Mouse (Mus musculus): ENCODE results near the gene Bcl2l13. TPM values are rescaled to one million over a fixed set of nuclear protein-coding genes. Genes with fewer than 3 reads are reported as not detected.

Bcl2l13 gene
- polyA plus RNA-seq, 1 experiment from 2014 or later, result 35.2 TPM

DNA sequence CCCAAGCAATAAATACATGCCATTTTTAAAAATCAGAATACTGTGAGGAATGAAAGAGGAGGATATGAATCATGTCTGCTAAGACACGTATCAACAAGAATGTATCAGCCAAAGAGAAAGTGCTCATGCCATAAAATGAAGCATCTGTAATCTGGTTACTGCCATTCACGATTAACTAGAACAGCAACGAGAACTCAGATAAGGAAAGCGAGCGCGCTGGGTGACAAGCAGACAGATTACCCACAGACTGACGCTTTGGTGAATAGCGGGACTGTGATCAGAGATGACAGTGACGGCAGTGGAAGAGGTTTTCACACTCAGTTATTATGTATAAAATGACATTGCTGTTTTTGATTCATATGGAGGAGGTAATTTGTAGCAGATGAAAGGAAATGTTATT is 37.9 kb downstream of the Bcl2l13 start:
- 74% methylated on average over 9 of the region's 9 CpGs for WGBS
- H3K9me3 ChIP-seq (ENCODE audit: control insufficient read depth, low read length), result no peaks in the 10 kb centered on the region
- no peak overlapping the region for H3K4me2 ChIP-seq (ENCODE audit: low read length)
- no peak overlapping the region for H3K4me3 ChIP-seq (replicated peaks; ENCODE audit: low read length)
- H3K27ac ChIP-seq (ENCODE audit: low read length), result no peak overlapping the region
- H3K9ac ChIP-seq (replicated peaks; ENCODE audit: low read depth, low read length), result no peak overlapping the region
- 0 out of 2 replicates have a peak, but pooled peaks cover 2% of the 10 kb centered on the region for H3K4me1 ChIP-seq (replicated peaks; ENCODE audit: control insufficient read depth, insufficient read depth, low read length)
- peak; percentile 45; the same call in 1 of the 2 replicates for ATAC-seq
- H3K36me3 ChIP-seq (ENCODE audit: control insufficient read depth, insufficient read depth), result no peaks in the 10 kb centered on the region
- no peaks in the 10 kb centered on the region for H3K27me3 ChIP-seq (replicated peaks; ENCODE audit: control insufficient read depth, insufficient read depth, low read length)

DNA sequence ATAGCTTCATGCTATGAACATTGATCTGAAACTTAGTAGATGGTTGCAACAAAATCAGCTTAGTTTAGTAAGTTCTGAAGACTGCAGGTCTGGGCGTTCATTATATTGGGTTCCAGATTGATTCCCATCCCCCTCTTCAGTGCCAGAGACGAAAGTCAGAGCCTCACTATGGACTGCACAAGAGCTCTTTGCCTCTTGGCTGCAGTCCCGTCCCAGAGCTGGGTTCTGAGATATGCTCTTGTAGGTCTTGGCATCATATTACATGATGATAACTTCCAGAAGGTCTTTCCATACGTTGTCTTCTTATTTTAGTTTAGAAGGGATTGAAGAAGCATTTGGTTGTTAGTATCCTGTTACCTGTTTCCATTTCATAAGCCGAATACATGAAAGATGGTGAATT is 43.0 kb downstream of the Bcl2l13 start:
- H3K9ac ChIP-seq (replicated peaks; ENCODE audit: low read depth, low read length), result no peak overlapping the region
- no peaks in the 10 kb centered on the region for H3K27me3 ChIP-seq (replicated peaks; ENCODE audit: control insufficient read depth, insufficient read depth, low read length)
- no peak overlapping the region for H3K4me3 ChIP-seq (replicated peaks; ENCODE audit: low read length)
- WGBS, result 80% methylated on average over 5 of the region's 5 CpGs
- H3K4me2 ChIP-seq (ENCODE audit: low read length), result no peak overlapping the region
- H3K9me3 ChIP-seq (ENCODE audit: control insufficient read depth, low read length), result no peaks in the 10 kb centered on the region
- no peaks in the 10 kb centered on the region for H3K4me1 ChIP-seq (replicated peaks; ENCODE audit: control insufficient read depth, insufficient read depth, low read length)
- ATAC-seq, result no peak
- H3K27ac ChIP-seq (ENCODE audit: low read length), result no peak overlapping the region
- H3K36me3 ChIP-seq (ENCODE audit: control insufficient read depth, insufficient read depth), result no peaks in the 10 kb centered on the region; the same call in 1 of the 2 replicates

DNA sequence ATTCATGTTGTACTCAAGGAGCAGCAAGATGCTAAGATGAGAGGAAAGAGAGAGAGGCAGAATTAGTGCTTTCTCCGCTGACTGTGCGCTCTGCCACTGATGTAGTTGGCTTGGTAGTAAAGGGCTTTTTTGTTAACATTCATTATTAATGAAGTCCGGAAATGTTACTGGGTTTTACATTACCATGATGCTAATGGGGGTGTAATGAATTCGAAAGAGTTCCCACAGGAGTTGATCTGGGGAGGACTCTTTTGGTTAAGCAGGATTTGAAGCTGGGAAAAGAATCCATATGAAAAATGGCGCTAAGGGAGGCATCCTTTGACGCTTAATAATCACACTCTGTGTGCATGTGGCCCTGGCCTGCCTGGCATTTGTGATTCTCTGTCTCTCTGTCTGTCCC is 48.4 kb downstream of the Bcl2l13 start:
- no peak for ATAC-seq
- H3K4me1 ChIP-seq (replicated peaks; ENCODE audit: control insufficient read depth, insufficient read depth, low read length), result no peaks in the 10 kb centered on the region
- H3K9me3 ChIP-seq (ENCODE audit: control insufficient read depth, low read length), result no peaks in the 10 kb centered on the region
- H3K4me3 ChIP-seq (replicated peaks; ENCODE audit: low read length), result no peak overlapping the region
- H3K27ac ChIP-seq (ENCODE audit: low read length), result no peak overlapping the region
- whole genome bisulfite sequencing, result 63% methylated on average over 6 of the region's 6 CpGs
- H3K4me2 ChIP-seq (ENCODE audit: low read length), result no peak overlapping the region
- H3K9ac ChIP-seq (replicated peaks; ENCODE audit: low read depth, low read length), result no peak overlapping the region
- H3K36me3 ChIP-seq (ENCODE audit: control insufficient read depth, insufficient read depth), result peaks cover 9% of the 10 kb centered on the region
- no peaks in the 10 kb centered on the region for H3K27me3 ChIP-seq (replicated peaks; ENCODE audit: control insufficient read depth, insufficient read depth, low read length)

DNA sequence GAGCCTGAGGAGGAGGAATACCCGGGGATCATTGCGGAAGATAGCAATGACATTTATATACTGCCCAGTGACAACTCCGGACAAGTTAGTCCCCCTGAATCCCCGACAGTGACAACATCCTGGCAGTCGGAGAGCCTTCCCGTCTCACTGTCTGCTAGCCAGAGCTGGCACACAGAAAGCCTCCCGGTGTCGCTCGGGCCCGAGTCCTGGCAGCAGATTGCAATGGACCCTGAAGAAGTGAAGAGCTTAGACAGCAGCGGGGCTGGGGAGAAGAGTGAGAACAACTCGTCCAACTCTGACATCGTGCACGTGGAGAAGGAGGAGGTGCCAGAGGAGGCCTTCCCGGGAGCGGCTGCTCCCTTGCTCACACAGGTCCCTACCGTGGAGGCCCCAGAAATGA is 50.7 kb downstream of the Bcl2l13 start:
- Histone ChIP-seq H3K4me2 (ENCODE audit: low read length) (no peak overlapping the region), H3K9me3 (ENCODE audit: control insufficient read depth, low read length) (no peaks in the 10 kb centered on the region), H3K4me3 (replicated peaks; ENCODE audit: low read length) (no peak overlapping the region), H3K27ac (ENCODE audit: low read length) (no peak overlapping the region), H3K36me3 (ENCODE audit: control insufficient read depth, insufficient read depth) (peaks cover 15% of the 10 kb centered on the region), H3K27me3 (replicated peaks; ENCODE audit: control insufficient read depth, insufficient read depth, low read length) (no peaks in the 10 kb centered on the region), H3K9ac (replicated peaks; ENCODE audit: low read depth, low read length) (no peak overlapping the region), H3K4me1 (replicated peaks; ENCODE audit: control insufficient read depth, insufficient read depth, low read length) (no peaks in the 10 kb centered on the region)
- 87% methylated on average over 17 of the region's 17 CpGs for WGBS
- no peak for ATAC-seq

DNA sequence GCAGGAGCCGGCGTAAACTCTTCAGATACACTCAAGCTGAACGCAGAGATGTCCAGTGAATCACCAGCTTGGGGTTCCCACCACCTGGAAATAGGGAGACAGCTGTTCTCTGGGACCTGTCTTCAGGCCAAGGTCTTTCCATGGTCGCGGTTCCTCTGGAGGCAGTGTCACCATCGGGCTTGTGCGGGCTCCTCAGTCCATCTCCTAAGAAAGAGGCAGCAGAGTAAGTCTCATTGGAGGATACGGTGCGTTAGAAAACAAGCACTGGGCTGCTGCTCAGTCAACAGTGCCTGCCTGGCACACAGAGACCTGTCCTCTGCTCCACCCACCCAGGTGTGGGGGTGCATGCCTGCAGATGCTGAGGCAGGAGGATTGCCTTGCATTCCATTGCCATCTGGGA is 58.1 kb downstream of the Bcl2l13 start:
- H3K4me3 ChIP-seq (replicated peaks; ENCODE audit: low read length), result no peak overlapping the region
- no peaks in the 10 kb centered on the region for H3K4me1 ChIP-seq (replicated peaks; ENCODE audit: control insufficient read depth, insufficient read depth, low read length)
- no peak for ATAC-seq
- H3K36me3 ChIP-seq (ENCODE audit: control insufficient read depth, insufficient read depth), result peaks cover 6% of the 10 kb centered on the region; the same call in 1 of the 2 replicates
- no peak overlapping the region for H3K4me2 ChIP-seq (ENCODE audit: low read length)
- H3K9me3 ChIP-seq (ENCODE audit: control insufficient read depth, low read length), result no peaks in the 10 kb centered on the region
- WGBS, result 98% methylated on average over 9 of the region's 9 CpGs
- H3K27me3 ChIP-seq (replicated peaks; ENCODE audit: control insufficient read depth, insufficient read depth, low read length), result no peaks in the 10 kb centered on the region
- no peak overlapping the region for H3K27ac ChIP-seq (ENCODE audit: low read length)
- no peak overlapping the region for H3K9ac ChIP-seq (replicated peaks; ENCODE audit: low read depth, low read length)

DNA sequence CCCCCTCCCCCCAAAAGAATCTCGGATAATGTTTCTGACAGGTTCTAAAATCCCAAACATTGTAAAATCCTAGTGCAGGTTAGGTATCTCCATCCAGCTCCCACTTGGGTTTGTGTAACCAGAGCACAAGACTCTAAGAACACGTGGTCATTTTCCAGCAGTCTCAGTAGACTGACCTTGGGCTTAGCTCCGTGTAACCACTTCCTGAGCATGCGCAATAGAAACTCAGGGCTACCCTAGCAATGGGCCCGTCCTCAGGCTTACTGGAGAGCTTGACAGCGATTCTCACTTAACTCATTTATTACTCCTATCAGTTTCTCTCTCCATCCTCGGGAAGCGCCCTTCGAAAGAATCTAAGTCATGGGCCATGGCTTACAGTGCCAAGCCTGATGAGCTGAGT is 58.5 kb downstream of the Bcl2l13 start:
- H3K36me3 ChIP-seq (ENCODE audit: control insufficient read depth, insufficient read depth), result peaks cover 6% of the 10 kb centered on the region; the same call in 1 of the 2 replicates
- 90% methylated on average over 9 of the region's 9 CpGs for WGBS
- no peak for ATAC-seq
- H3K27ac ChIP-seq (ENCODE audit: low read length), result no peak overlapping the region
- H3K4me2 ChIP-seq (ENCODE audit: low read length), result no peak overlapping the region
- H3K4me1 ChIP-seq (replicated peaks; ENCODE audit: control insufficient read depth, insufficient read depth, low read length), result no peaks in the 10 kb centered on the region
- H3K27me3 ChIP-seq (replicated peaks; ENCODE audit: control insufficient read depth, insufficient read depth, low read length), result no peaks in the 10 kb centered on the region
- no peak overlapping the region for H3K9ac ChIP-seq (replicated peaks; ENCODE audit: low read depth, low read length)
- no peaks in the 10 kb centered on the region for H3K9me3 ChIP-seq (ENCODE audit: control insufficient read depth, low read length)
- H3K4me3 ChIP-seq (replicated peaks; ENCODE audit: low read length), result no peak overlapping the region

DNA sequence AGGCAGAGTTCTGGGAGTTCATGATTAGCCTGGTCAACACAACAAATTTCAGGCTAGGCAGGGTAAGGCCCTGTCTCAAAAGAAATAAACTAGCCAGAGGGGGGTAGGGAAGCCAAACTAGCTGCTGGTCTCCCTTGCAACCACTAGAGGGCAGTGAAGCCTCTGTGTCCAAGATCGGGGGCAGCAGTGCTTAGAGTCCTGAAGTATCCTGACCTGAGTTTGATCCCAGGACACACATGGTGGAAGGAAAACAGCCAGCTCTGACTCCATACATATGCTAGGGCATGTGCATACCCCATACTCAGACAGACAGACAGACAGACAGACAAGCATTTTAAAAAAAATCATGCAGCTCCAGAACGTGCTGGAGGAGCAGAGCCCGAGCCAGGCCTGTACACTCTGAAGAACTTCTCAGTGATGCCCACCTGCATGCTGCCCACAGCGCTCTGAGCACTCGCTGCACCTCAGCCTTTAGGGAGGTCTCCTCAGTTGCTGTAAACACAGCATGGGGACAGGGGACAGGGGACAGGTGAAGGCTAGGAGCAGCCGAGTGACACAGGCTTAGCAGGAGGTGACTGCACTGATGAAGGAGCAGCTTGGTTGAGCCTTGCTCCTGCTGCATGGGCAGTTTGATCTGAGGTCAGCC is 62.3 kb downstream of the Bcl2l13 start:
- H3K27ac ChIP-seq (ENCODE audit: low read length), result no peak overlapping the region
- H3K4me2 ChIP-seq (ENCODE audit: low read length), result no peak overlapping the region
- no peaks in the 10 kb centered on the region; the same call in 1 of the 2 replicates for H3K36me3 ChIP-seq (ENCODE audit: control insufficient read depth, insufficient read depth)
- H3K4me3 ChIP-seq (replicated peaks; ENCODE audit: low read length), result no peak overlapping the region
- no peak overlapping the region for H3K9ac ChIP-seq (replicated peaks; ENCODE audit: low read depth, low read length)
- no peaks in the 10 kb centered on the region for H3K9me3 ChIP-seq (ENCODE audit: control insufficient read depth, low read length)
- ATAC-seq, result no peak; the same call in 1 of the 2 replicates
- 69% methylated on average over 6 of the region's 6 CpGs for WGBS
- no peaks in the 10 kb centered on the region for H3K4me1 ChIP-seq (replicated peaks; ENCODE audit: control insufficient read depth, insufficient read depth, low read length)
- H3K27me3 ChIP-seq (replicated peaks; ENCODE audit: control insufficient read depth, insufficient read depth, low read length), result no peaks in the 10 kb centered on the region

DNA sequence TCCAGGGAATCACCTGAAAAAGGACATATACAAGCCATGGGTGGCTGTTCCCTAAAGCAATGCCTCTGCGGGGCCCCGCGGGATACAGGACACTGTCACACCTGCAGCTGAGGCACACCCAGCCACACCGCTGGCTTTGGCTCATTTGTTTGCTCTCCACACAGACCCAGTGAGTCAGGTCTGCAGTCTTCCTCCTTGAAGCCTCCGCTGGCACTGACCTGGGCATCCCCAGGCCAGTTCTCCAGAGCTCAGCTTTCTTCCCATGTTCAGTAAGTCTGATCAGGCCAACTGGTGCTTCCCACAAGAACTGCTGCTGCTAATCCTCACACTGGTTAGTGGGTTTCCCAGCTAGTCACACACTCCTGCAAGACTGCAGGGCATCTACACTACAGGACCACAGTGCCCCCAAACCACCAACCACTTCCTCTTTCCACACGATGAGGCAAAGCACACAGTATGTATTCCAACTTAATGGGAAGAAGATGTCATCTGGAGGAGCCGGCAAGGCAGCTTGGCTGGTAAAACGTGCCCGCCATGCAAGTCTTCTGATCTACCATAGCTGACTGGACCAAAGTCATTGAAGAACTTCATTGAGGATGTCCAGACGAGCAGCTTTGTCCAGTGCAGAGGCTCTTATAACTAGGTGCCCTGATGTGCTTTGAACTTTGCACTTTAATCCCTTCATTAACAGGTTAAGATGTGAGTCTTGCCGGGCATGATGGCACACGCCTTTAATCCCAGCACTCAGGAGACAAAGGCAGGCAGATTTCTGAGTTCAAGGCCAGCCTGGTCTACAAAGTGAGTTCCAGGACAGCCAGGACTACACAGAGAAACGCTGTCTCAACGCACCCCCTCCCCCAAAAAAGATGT is 66.0 kb downstream of the Bcl2l13 start:
- no peak overlapping the region for H3K4me3 ChIP-seq (replicated peaks; ENCODE audit: low read length)
- no peaks in the 10 kb centered on the region for H3K27me3 ChIP-seq (replicated peaks; ENCODE audit: control insufficient read depth, insufficient read depth, low read length)
- H3K36me3 ChIP-seq (ENCODE audit: control insufficient read depth, insufficient read depth), result no peaks in the 10 kb centered on the region
- H3K4me1 ChIP-seq (replicated peaks; ENCODE audit: control insufficient read depth, insufficient read depth, low read length), result no peaks in the 10 kb centered on the region
- H3K27ac ChIP-seq (ENCODE audit: low read length), result no peak overlapping the region
- H3K4me2 ChIP-seq (ENCODE audit: low read length), result no peak overlapping the region
- ATAC-seq, result no peak
- 88% methylated on average over 14 of the region's 14 CpGs for WGBS
- H3K9ac ChIP-seq (replicated peaks; ENCODE audit: low read depth, low read length), result no peak overlapping the region
- H3K9me3 ChIP-seq (ENCODE audit: control insufficient read depth, low read length), result no peaks in the 10 kb centered on the region

DNA sequence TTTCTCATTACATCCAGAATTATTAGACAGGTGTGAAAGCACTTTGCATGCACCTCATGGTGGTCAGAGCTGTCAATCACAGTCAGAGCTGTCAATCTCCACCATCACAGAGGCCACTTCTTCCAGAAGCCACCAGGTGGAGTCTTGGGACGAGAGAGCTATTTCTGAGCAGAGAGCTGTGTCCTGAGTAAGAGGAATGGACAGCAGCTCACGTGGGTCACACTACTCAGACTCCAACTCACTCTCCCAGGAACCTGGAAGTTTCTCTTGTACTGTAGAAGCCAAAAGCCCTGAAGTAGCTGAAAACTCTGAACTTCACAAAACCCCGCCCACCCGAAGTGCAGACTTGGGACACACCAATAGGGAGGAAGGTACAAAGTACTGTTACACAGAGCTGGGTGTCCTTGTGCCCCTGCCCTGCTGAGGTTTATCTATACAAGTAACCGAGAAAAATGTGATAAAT is 67.5 kb downstream of the Bcl2l13 start:
- no peak for ATAC-seq

More for the DNA sequence above, 67.5 kb downstream of the Bcl2l13 start:
- WGBS, result 64% methylated on average over 5 of the region's 5 CpGs
- Histone ChIP-seq H3K36me3 (ENCODE audit: control insufficient read depth, insufficient read depth) (no peaks in the 10 kb centered on the region), H3K4me1 (replicated peaks; ENCODE audit: control insufficient read depth, insufficient read depth, low read length) (no peaks in the 10 kb centered on the region), H3K4me3 (replicated peaks; ENCODE audit: low read length) (no peak overlapping the region), H3K4me2 (ENCODE audit: low read length) (no peak overlapping the region), H3K9me3 (ENCODE audit: control insufficient read depth, low read length) (no peaks in the 10 kb centered on the region), H3K27ac (ENCODE audit: low read length) (no peak overlapping the region), H3K27me3 (replicated peaks; ENCODE audit: control insufficient read depth, insufficient read depth, low read length) (no peaks in the 10 kb centered on the region), H3K9ac (replicated peaks; ENCODE audit: low read depth, low read length) (no peak overlapping the region)

Measured in forebrain, embryonic 16.5 days (tissue).